Mouse (Mus musculus) fat pad, adult 2 months (tissue): ENCODE results near the gene Hist1h4f.
"Not testable (repeated sequence)": the region's sequence is repeated elsewhere in the genome, so short reads cannot be mapped to it uniquely, and the experiment has no call there.

ENCODE experiments used
- DNase-seq: peaks from one replicate; pipeline ENCODE4 v3.0.0-alpha.2; 2011; ENCODE audit warnings: low read depth, low spot score; ENCODE audit errors: extremely low read depth

Hist1h4f gene

DNA sequence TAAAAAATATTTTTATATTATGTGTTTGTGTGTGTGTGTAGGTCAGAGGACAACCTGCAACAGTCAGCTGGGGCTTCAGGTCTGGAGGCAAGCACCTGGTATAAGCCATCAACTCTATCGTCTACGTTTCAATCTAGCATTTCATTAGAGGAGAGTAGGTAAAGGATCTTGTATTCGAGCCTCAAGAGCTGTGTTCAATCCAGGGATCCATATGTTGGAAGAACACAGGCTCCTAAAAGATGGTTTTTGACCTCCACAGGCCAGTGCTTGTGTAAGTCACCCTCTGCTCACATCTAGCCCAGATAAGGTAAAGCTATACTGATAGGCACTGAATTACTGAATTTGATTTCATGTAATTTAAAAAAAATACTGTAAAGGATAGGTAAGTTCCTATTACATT lies 5.5 kb upstream of the Hist1h4f start:
- DNase-seq, result no peak

DNA sequence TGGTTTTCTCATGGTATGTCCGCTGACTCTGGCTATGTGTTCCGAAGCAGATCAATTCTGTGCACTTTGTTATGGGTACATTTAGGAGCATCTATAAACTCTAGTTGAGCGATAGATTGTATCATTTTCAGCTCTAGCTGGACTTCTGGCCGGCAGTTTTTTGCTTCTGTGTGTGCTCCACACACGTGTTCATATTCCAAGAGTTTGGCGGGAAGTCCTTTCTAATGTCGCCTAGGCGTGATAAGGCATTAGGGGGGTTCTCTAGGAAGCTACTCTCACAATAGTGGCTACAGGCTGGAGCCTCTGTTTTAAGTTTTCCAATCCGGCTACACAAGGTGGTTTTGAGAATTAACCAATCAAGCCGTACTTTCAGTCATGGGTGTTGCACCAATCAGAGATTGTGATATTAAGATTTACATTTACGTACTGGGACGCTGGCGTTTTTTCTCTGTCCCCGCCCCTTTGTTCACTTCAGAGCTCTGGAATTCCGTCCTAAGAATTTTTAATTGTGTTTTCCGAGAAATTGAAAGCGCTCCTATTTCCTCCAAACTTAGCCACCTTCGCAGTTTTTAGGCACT lies 4.5 kb upstream of the Hist1h4f start:
- peak; percentile 72 for DNase-seq

DNA sequence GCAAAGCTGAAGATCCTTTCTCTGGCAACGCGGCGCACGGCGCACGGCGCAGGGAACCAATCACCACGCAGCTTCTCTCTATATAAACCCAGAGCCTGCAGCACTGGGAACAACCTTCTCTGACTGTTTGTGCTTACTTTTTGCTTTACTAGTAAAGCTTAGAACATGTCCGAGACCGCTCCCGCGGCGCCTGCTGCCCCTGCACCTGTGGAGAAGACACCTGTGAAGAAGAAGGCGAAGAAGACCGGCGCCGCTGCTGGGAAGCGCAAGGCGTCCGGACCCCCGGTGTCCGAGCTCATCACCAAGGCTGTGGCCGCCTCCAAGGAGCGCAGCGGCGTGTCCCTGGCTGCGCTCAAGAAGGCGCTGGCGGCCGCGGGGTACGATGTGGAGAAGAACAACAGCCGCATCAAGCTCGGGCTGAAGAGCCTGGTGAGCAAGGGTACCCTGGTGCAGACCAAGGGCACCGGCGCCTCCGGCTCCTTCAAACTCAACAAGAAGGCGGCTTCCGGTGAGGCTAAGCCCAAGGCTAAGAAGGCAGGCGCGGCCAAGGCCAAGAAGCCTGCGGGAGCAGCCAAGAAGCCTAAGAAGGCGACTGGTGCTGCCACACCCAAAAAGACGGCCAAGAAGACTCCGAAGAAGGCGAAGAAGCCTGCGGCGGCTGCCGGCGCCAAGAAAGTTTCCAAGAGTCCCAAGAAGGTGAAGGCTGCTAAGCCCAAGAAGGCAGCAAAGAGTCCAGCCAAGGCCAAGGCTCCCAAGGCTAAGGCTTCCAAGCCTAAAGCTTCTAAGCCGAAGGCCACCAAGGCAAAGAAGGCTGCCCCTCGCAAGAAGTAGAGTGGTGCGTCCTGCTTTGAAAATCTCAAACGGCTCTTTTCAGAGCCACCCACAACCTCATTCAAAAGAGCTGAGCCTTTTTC lies 3.7 kb upstream of the Hist1h4f start:
- no peak for DNase-seq

DNA sequence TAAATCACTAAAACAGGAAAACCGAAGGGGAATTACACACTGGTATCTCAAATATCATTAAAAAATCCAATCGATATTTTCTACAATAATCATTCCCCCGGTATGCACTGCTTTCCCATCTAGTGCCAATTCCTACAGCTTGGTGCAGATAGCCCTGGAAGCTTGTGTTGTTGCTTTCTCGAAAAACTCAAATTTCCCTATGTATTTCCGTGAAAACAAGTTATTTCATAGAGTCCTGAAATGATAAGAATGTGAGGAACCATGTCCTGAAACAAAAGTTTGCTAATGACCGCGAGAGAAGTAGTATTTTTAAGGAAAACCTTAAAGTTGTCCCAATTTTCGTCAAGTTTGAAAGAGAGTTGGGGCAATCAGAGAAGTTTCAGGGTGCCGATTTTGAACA lies 2.9 kb upstream of the Hist1h4f start:
- DNase-seq, result no peak

DNA sequence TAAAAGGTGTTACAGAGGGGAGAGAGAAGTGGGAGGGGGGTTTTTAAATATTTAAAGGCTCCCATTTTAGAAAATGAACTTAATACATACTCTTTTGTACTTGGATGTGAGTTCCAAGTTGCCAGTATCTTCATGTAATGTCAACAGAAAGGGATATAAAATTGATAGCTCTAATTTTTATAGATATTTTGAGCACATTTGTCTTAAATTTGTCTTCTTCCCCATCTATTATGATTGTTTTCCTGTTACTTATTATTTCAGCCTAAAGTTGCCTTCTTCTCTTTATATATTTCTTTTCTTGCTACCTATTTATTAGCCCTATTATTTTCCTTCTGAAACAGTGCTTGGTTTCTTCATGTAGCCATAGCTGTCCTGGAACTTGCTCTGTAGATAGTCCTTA lies 1.5 kb upstream of the Hist1h4f start, which contains the start of gene Hist1h1d:
Gene Hist1h1d, plus strand, starts transcription at position 301 of the 400 bp plus-strand sequence.
- DNase-seq, result no peak

DNA sequence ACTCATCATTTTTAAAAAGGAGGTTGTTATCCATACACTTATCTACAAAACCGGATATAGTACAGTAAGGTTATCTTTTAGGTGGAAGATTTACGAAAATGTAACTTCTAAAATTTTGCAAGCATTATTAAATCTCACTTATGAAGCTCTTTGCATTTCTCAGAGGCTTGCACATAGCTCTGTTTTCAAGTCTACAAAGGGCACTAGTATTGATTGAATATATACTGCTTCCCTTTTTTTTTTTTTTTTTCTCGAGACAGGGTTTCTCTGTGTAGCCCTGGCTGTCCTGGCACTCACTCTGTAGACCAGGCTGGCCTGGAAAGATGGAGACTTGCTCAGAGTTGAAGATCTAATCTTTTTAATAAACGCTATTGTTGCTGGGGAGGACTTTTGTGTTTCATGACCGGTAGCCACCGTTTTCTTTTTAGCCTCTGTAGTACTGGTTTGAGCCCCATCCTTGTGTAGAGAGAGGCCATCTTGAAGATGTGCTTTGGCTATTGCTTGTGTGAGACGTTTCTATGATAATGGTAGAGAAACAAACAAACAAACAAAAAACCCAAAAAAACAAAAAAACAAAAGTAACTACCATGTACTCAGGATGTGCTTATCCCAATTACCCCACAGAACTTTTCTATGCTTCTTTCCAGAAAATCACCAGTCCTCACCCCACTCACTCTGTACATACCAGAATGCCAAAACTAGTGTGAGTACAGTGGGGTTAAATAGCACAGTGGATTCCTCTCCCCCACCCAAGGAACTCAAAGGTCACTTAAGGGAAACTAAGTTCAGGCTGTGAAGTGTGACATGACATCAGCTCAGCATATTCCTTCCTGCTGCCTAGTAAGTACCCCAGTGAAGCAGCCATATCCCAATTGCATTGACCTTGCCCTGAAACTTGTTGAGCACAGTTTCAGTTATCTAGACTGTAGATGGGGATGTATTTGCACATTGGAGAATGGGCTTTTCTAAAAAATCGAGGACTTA lies 775 bp upstream of the Hist1h4f start:
- no peak for DNase-seq

DNA sequence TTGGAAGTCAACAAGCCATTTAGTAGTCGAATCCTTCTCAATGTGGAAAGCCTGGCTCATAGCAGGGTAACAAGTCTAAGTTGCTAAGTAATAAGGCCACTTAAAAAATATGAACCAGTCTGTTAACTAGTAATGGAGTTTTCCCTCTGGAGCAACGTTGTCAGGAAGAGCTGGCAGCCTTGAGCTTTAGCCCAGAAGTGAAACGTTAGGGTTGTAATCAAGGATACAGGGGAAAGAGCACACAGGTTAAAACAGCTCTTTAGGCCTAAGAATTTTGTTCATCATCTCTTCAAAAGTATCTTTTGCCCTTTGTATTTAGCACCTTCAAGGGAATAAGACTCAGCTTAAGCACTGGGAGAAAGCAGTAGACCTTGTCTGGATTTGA lies 695 bp downstream of the Hist1h4f start:
- DNase-seq, result no peak

DNA sequence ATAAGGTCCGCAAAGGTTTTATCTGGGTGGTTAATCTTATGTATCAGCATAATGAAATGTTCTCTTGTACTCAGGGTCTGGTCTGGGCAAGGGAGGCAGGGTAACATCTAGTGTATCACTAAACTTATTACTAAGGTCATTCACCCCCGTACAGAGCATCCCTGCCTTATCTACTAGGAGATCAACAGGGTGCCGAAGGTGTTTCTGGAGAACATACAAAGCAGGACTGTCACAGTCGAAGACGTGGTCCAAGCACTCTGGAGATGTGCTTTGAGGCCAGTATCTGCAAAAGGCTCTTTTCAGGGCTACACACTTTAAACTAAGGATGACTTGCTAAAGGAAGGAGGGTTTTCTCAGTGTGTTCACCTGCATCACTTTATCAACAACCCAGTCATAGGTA lies 4.8 kb downstream of the Hist1h4f start:
- DNase-seq, result no peak

DNA sequence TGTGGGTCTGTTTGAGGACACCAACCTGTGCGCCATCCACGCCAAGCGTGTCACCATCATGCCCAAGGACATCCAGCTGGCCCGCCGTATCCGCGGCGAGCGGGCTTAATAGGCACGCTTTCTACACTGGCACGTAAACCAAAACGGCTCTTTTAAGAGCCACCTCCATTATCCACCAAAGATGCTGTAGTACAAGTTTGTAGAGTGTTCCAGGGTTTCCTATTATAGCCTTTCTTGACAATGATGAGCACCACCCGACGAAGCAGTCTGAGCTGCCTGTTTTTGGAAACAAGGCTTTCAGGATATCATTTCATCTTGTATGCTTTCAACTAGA lies 6.7 kb downstream of the Hist1h4f start:
- not testable (repeated sequence) for DNase-seq

DNA sequence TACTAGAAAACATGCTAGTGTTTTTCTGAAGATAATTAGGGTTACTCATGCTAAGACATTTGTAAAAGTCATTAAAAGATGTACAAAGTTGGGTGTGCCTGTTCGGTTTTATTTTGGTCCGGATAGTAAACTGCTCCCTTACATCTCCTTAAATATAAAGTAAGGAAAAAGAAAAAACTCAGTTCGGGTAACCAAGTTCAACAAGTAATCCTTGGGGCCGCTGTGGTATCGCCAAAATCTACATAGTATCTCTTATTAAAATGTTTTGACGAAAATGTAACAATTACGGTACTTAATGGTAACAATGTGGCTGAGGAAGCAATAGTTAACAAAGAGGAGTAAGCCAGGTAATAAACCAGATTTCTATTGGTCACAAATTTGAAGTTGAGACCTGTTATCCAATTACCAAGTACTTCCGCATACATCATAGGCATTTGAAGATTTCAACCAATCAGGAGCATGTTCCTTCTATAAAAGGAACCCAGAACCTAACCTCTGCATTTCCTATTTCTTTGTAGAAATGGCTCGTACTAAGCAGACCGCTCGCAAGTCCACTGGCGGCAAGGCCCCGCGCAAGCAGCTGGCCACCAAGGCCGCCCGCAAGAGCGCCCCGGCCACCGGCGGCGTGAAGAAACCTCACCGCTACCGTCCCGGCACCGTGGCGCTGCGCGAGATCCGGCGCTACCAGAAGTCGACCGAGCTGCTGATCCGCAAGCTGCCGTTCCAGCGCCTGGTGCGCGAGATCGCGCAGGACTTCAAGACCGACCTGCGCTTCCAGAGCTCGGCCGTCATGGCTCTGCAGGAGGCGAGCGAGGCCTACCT lies 7.3 kb downstream of the Hist1h4f start, which contains the start of gene Hist1h3f:
Gene Hist1h3f, plus strand, starts transcription at position 88 of the 822 bp plus-strand sequence.
- DNase-seq, result no peak

DNA sequence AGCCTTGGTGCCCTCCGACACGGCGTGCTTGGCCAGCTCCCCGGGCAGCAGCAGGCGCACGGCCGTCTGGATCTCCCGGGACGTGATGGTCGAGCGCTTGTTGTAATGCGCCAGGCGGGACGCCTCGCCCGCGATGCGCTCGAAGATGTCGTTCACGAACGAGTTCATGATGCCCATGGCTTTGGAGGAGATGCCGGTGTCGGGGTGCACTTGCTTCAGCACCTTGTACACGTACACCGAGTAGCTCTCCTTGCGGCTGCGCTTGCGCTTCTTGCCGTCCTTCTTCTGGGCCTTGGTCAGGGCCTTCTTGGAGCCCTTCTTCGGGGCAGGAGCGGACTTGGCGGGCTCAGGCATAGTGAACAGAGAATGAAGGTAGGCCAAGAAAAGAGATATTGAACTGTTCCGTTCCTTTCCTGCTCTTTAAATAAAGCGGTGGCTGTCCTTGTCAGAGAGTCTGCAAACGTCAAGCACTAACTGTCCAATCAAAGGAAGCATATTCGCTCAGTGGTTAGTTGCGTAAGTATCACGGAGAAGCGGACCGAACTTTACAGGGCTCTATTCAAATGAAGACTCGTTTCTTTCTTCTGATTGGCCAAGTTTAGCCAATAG lies 8.3 kb downstream of the Hist1h4f start, which contains the start of gene Hist1h2bh:
Gene Hist1h2bh, minus strand, starts transcription at position 394 of the 609 bp plus-strand sequence.
- peak; percentile 97 for DNase-seq

DNA sequence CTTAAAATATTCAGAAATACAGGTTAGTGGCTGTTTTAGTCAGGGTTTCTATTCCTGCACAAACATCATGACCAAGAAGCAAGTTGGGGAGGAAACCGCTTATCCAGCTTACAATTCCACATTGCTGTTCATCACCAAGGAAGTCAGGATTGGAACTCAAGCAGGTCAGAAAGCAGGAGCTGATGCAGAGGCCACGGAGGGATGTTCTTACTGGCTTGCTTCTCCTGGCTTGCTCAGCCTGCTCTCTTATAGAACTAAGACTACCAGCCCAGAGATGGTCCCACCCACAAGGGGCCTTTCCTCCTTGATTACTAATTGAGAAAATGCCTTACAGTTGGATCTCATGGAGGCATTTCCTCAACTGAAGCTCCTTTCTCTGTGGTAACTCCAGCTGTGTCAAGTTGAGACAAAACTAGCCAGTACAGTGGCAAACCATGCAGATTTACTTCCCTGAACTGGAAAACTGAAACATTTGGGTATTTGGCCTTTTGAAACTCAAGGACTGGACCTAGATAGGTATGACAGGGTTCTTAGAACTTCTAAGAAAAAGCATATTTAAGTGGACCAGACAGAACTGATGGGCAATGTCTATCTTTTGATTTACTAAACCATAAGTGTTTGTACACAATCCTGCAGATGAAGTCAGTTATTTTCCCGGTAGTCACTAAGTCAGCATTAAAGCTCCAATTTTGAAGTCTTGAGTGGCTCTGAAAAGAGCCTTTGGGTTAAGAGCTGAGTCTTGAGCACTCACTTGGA lies 9.0 kb downstream of the Hist1h4f start:
- DNase-seq, result not testable (repeated sequence)

DNA sequence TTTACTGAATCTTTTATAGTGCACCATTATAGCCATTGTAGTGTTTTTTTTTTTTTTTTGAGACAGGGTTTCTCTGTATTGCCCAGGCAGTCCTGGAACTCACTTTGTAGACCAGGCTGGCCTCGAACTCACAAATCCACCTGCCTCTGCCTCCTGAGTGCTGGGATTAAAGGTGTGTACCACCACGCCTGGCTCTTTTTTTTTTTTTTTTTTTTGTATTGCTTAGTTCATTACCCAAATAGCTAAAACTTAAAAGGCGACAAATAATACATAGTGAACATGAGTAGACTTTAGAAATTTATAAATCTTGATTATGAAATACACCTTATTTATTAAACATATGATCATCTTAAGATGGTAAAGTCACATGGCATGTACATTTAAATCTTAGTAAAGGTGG lies 10.0 kb downstream of the Hist1h4f start:
- DNase-seq, result no peak

DNA sequence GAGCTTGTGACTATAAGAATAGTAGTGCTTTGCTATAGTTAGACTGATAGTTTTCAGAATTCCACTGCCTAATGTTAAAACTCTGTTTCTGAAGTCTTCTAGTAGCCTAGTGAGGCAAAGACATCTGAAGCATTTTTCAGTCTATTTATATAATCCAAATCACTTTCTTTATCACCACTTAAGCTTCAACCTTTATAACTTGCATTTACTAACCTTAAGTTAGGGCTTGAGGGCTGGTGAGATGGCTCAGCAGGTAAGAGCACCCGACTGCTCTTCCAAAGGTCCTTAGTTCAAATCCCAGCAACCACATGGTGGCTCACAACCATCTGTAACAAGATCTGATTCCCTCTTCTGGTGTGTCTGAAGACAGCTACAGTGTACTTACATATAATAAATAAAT lies 11.6 kb downstream of the Hist1h4f start:
- not testable (repeated sequence) for DNase-seq

DNA sequence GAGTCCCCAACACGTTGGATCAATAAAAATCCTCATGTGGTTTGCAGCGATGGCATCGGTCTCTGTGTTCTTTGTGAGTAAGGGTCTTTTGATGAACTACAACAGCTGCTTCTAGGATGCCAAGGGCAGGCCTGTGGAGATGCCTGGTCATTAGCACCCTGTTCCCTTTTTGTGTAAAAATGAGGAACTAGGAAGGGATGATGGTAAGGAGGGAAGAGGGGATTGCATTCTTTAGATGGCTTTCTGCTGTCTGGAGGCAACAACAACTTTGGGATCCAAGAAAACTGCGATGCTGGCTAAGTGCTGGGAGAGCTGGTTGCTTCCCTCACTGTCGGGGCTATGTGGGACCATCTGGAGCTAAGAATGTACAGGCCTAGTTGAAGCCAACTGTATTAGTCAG lies 13.2 kb downstream of the Hist1h4f start:
- no peak for DNase-seq

DNA sequence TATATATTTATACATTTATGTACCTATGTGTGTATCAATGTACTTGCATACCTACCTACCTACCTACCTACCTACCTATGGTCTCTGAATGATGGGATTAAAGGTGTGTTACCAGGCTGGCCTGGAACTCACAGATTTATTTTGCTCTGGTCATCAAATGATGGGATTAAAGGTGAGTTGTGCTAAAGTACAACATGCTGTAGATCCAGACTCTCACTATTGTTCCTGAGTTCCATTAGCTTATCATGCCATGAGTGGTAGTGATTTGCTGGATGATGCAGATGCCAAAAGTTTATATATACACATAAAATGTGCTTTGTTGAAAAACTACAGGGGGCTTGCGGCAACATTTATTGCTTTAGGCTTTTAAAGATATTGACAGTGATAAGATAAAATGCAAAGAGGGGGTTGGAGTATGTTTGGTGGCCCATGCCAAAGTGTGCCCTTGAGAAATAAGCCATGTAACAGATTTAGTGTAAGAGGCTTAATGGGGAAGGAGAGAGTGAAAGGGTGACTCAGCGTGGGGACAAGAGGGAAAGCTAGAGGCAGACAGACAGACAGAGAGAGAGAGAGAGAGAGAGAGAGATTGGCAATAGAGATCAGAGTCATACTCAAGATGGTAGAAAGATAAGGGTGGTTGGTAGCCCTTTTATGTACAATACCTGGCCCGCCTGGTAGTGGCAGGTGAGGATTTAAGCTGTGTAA lies 14.3 kb downstream of the Hist1h4f start:
- no peak for DNase-seq

DNA sequence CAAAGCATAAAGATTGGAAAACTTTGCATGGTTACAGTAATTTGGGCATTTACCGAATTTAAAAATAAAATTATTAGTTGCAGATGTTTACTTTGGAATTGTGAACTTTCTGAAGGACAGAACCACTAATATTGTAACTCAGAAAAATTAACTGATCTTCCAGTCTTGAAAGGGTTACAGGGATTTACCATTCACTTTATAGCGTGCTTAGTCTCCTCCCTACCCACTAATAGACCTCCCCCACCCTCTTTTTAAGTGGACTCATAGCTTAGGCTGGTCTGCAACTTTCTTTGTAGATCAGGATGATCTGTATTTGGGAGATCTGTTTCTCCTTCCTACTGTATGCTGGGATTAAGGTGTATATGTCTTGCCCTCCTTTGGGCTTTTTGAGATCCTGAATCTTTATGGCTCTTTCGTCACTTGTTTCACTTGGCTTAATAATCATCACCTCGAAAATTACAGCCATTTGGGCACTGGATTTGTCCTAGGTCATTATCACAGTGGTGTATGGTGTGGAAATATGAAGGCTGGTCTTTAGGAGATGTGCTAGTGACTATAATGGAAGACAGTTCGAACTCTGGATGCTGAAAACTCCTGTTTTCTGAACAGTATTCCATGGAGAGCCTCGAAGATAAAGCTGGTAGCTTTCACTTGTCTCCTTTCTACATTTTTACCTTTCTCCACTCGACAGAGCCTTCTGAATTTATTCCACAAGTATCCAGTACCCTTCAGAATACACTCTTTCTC lies 15.2 kb downstream of the Hist1h4f start:
- DNase-seq, result no peak
